In genomic region chr14:121613490-121613889, GRCm38 (mm10) we compare ENCODE assay signal across 14 mouse cellular contexts.
"Had no signal": no experiment of that assay in that cellular context is flagged by ENCODE, and none has a peak within 500 bp of the region (broad histone marks: within the 10 kb centered on the region; RNA-seq: fewer than 3 reads in every experiment).

No protein-coding gene starts in this region.

- H3K27me3 ChIP-seq: kidney, embryonic 15.5 days; limb, embryonic 15.5 days; liver, embryonic 12.5 days; lung, embryonic 15.5 days; midbrain, embryonic 15.5 days; neural tube, embryonic 13.5 days had no signal

- DNase-seq: kidney, adult 2 months; kidney, postnatal 14 days; layer of hippocampus, postnatal 36 days; lung, postnatal 14 days; thymus, postnatal 4 days had no signal

- H3K9me3 ChIP-seq: kidney, embryonic 15.5 days; limb, embryonic 15.5 days; liver, embryonic 12.5 days; lung, embryonic 15.5 days; megakaryocyte, embryonic 14.5 days; midbrain, embryonic 15.5 days; neural tube, embryonic 13.5 days had no signal

- H3K9ac ChIP-seq: kidney, embryonic 15.5 days; limb, embryonic 15.5 days; liver, embryonic 12.5 days; lung, embryonic 15.5 days; midbrain, embryonic 15.5 days; neural tube, embryonic 13.5 days had no signal

- ATAC-seq: liver, embryonic 12.5 days had no signal

- H3K36me3 ChIP-seq: liver, embryonic 12.5 days; lung, embryonic 15.5 days; midbrain, embryonic 15.5 days; neural tube, embryonic 13.5 days had no signal

- H3K4me2 ChIP-seq: kidney, embryonic 15.5 days; limb, embryonic 15.5 days; liver, embryonic 12.5 days; lung, embryonic 15.5 days; midbrain, embryonic 11.5 days; midbrain, embryonic 15.5 days; neural tube, embryonic 13.5 days had no signal

- H3K4me1 ChIP-seq: kidney, embryonic 15.5 days; liver, embryonic 12.5 days; midbrain, embryonic 15.5 days; neural tube, embryonic 13.5 days had no signal

- H3K4me3 ChIP-seq: kidney, embryonic 15.5 days; limb, embryonic 15.5 days; liver, embryonic 12.5 days; lung, embryonic 15.5 days; megakaryocyte, embryonic 14.5 days; midbrain, embryonic 15.5 days; neural tube, embryonic 13.5 days had no signal

- H3K27ac ChIP-seq: kidney, embryonic 15.5 days; limb, embryonic 15.5 days; liver, embryonic 12.5 days; lung, embryonic 15.5 days; macrophage; midbrain, embryonic 15.5 days; neural tube, embryonic 13.5 days had no signal
